Mouse (Mus musculus): ENCODE data around the gene 6030498E09Rik. TPM values are rescaled to one million over a fixed set of nuclear protein-coding genes. Genes with fewer than 3 reads are reported as not detected.

The 6030498E09Rik gene
- polyA plus RNA-seq, 1 experiment from 2014 or later = not detected

Small RNAs within 50 kb of the gene (microRNA-seq; reads per million reads assigned to microRNA genes)
- gene Gm25642 = not detected

Other genes starting within 250 kb of the 6030498E09Rik start
- 31.5 and 33.8 TPM in 2 replicates for gene Cul4b, start 196.5 kb upstream of the 6030498E09Rik start, polyA plus RNA-seq (2016; fragmentation: Nextera tagmentation; extraction: Ambion mirVana)
- 125 TPM in 2 replicates for gene Mcts1, start 172.1 kb upstream of the 6030498E09Rik start, polyA plus RNA-seq (2016; fragmentation: Nextera tagmentation; extraction: Ambion mirVana)
- 25.9 and 29.0 TPM in 2 replicates for gene C1galt1c1, start 137.6 kb upstream of the 6030498E09Rik start, polyA plus RNA-seq (2016; fragmentation: Nextera tagmentation; extraction: Ambion mirVana)